Mouse (Mus musculus) frontal cortex, postnatal 10 days (tissue): ENCODE results near the gene Sh3bp4.

Experiments
- DNase-seq, 2 experiments: peaks; one replicate each; pipeline ENCODE4 v3.0.0; 2022; ENCODE audit warnings: low spot score in 2 of 2, mixed read lengths in 1 of 2

Gene Sh3bp4

DNA sequence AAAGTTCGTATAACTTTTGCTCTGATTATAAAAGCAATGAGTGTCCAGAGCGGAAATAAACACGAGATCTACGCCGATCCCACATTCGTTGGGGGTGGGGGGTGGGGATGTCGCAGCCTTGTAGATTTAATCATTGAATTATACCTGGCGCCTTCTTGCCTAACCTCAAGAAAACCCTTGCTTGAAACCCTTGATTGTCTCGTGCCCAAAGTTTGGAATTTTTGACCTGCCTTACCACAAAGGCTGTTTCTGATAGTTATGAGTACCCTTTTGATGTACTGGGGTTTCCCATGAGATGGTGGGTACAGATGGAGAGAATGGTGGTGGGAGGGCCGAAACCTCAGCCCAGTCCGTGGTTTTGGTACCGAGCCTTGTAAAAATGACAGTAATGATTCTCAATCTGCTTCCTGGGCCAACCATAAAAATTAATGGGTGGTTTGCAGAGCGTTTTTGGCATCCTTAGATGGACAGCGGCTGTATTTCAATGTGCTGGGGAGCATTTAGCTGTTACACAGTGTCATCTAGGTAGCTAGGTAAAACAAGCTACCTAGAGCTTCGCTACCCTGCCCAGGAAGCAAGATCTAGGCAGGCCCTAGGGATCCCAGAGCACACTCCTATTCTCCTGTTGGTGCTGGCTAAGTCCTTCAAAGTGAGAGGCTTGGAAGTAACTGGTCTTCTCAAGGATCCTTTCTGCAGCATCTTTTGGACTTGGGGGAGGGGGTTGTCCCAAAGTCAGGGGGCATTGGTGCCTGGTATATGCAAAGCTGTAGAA is 1.3 kb downstream of the Sh3bp4 start:
- DNase-seq: no peak

GRCm38 (mm10) chr1:89072143-89072990 is 2.2 kb downstream of the Sh3bp4 start:
- DNase-seq: no peak

DNA sequence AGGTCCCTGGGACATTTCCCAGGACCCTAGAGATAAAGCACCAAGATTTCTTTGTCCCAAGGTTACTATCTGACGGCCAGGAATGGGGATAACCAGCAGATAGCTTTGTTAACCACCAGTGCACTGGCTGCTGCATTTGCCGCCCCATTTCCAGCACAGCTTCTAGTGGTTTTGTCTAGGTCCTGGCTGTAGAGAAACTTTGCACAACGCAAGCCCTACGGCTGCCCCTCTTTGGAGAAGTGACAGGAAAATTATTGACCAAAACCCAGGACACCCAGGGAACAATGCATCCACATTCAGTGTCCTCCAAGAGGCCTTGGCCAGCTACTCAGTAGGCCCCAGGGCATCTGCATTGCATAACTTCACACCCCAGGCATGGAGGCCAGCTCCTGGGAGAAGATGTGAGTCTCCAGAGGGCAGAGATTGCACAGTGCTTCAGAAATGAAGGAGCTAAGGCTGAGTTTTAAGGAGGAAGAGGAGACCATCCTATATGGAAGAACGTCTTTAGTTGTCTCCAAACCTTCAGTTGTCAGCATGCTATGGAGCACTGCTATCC is 3.2 kb downstream of the Sh3bp4 start:
- DNase-seq: no peak

DNA sequence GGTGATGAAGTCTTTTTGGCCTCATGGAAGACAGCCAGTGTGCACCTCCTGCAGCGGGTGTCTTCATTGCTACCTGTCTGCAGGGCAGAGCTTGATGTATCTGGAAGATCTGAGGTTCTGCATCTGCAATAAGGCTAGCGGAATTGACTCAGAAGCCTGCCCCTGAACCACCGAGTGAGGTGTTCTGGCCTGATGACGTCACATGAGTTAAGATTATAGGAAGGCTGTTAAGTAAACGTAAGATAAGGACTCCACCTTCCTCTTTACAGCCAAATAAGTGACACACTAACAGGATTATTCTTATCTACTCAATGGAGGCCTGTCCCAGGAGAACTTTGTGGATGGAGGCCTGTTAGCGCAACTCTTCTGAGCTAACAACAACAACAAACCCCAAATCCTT is 4.5 kb downstream of the Sh3bp4 start:
- no peak for DNase-seq

DNA sequence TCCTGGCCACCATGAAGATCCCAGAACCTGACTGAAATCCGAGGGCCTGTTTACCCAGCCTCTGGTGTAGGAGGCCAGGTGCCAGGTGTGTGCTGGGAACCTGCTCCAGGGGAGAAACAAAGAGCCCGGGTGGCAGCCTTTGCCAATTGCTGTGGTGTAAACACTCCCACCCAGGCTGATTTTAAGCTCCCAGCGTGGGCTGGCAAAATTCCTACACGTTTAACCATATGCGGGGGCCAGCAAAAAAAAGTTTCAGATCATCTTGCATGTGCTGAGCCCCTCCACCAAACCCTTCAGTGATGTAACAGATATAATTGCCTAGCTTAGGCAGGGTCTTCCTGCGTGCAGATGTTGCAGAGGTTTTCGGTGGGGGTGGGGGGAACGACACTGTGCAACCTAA is 4.9 kb downstream of the Sh3bp4 start:
- DNase-seq: no peak

DNA sequence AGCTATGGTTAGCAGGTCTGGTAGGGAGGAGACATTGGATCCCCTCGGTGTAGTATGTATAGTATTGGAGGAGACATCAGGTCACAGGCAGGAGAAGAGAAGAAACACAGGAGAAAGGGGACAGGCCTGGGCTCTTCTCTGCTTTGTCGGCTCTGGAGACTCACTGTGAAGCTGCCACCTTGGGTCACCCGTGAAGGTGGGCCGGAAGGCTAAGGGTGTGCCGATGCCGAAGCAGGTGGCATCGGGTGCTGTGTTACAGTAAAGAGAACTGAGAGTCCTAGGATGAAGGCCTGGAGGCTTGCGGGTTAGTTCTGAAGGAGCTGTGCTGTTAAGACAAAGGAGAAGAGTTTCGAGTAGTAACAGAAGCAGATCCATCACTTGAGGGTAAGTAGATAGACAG is 6.6 kb downstream of the Sh3bp4 start:
- DNase-seq: no peak

DNA sequence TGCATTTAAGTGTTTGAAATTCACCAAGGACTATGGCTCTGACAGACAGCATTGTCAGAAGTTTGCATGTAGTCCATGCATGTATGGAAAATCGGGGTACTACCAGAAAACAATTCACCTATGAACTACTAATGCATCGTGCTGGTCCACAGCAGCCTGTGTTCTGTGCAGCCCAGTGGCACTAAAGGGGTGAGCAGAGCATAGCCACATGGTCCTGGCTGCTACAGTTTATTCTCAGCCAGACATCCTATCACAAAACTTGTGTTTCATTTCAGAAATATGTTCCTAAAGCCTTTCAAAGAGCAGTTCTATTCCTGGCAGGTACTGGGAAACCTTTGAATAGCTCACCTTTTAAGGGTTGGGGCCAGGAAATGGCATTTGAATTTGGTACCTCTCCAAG is 8.0 kb downstream of the Sh3bp4 start:
- DNase-seq: no peak

- DNase-seq: no peak
Observed at GRCm38 (mm10) chr1:89078730-89079129, 8.5 kb downstream of the Sh3bp4 start.

GRCm38 (mm10) chr1:89079239-89079638 is 9.0 kb downstream of the Sh3bp4 start:
- DNase-seq: no peak

GRCm38 (mm10) chr1:89080371-89080770 is 10.2 kb downstream of the Sh3bp4 start:
- DNase-seq: no peak

GRCm38 (mm10) chr1:89080795-89081194 is 10.6 kb downstream of the Sh3bp4 start:
- DNase-seq: no peak

DNA sequence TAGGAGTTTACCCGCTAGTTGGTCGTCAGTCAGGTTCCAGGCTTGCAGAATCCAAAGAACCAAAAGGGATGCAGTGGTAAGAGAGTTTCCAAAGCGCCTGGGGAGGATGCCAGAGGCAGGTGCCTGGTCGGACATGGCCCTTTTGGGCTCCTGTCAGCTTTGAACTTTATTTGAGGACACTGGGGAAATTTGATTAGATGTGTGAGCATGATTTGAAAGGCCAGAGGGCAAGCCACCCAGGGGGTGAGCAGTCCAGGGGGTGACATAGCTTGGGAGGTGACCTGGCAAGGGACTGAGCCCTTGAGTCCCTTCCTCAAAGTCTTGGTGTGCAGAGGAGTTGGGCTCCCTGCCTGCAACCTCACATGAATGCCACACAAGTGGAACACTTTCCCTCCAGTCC is 11.2 kb downstream of the Sh3bp4 start:
- no peak for DNase-seq

GRCm38 (mm10) chr1:89082171-89082882 is 12.1 kb downstream of the Sh3bp4 start:
- no peak for DNase-seq

DNA sequence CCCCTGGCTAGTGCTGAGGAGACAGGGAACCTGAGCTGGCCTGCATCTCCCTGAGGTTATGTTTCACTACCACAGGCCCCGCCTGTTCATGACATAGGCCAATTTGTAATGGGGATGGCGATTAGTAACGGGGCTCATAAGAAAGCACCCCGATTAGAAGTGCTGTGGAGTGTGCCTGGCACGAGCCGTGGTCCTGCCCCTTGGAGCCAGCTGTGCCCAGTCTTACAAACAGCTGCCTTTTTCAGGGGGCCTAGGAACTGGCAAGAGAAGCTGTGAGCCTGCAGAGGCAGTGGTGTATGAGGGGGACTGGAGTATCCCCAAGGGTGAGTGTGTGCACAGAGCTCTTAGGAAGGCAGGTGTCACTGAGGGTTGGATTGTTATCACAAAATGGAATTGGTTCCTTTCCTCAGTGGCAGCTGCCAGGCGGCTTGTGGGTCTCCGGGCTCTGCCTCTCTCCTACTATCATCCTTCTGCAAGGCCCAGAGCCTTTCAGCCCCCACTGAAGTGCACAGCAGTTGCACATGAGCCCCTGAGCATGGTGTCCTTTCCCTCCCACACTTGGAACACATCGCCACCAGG is 16.4 kb downstream of the Sh3bp4 start:
- no peak for DNase-seq

GRCm38 (mm10) chr1:89088144-89088543 is 17.9 kb downstream of the Sh3bp4 start:
- no peak for DNase-seq

DNA sequence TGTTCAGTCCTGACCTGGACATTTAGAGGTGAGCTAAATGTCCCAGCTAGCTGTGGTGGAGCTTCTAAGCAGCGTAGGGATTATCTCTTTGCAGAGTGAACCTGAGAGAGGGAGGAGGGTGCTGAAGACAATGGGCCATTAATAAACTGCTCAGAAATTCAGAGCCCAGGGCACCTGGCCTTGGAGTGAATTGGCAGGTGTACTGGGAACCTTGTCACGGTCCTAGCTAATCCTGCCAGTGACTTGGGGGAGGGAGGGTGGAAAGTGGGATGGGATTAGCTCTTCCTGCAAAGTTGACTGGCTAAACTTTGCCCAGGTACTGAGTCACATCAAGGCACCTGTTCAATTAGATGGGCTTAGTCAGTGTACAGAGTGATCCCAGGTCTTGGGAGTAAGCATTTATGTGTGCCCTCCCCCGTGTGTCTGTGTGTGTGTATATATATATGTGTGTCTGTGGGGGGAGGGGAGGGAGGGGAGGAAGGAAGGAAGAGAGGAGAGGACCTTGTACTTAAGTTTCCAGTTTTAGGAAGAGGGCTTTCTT is 18.6 kb downstream of the Sh3bp4 start:
- DNase-seq: no peak

DNA sequence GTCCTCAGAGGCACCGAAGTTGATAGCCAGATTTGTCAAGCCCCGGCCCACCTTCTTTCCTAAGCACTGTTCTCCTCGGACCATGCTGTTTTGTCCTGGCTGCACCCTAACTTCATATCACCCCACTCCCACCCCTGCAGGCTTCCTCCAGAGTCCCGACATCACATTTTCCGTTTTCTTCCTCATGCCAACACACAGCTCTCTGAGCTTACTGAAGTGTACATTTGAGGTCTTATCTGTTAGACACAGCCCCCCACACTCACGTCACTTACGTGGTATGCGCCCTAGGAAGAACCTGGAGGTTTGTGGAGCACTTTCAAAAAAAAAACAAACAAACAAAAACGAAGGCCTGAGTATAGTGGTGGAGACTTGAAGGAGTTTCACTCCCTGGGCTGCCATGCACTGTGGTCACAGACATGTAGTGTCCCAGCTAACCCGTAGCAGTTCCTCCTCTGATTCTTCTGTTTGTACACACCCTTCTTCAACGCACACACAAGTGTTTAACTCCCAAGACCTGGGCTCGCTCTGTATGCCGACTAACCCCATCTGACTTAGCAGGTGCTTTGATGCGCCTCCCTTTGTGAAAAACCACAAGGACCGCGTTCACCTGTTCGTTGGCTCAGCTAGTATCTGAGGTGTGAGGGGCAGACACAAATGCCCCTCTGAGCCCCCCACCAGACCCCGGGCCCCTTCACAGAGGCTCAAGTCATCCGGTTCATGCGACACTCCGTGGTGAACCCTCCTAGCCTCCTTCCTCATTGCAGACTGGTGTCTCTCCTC is 19.8 kb downstream of the Sh3bp4 start:
- no peak for DNase-seq

- no peak for DNase-seq
Observed at GRCm38 (mm10) chr1:89090676-89091075, 20.5 kb downstream of the Sh3bp4 start.

- DNase-seq: no peak
Observed at GRCm38 (mm10) chr1:89092019-89092418, 21.8 kb downstream of the Sh3bp4 start.

DNA sequence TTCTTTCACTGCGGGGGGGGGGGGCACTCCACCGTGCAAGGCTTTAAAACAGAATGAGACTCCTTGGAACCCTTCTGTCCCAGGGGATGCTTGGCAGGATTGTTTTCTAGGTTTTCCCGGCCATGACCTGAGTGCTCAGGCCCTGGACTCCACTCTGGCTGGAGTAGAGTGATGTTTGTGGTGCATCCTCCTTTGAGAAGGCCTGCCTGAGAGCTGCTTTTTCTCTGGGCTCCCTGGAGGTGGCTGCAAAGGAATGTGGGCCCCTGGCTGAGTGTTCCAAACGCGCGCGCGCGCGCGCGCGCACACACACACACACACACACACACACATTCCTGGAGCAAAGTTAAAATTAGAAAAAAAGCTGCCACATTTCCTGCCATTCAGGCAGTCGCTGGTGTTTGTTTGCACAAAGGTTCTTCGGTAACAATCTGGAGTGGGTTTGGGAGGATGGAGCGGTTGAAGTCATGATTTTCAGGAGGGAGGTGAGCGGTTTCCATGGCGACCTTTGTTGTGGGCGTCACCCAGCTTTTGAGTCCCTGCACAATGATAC is 22.3 kb downstream of the Sh3bp4 start:
- peak; percentile 44 to 57 for DNase-seq
